Mouse (Mus musculus) gastrocnemius, adult 18-20 months (tissue): Measurements from ENCODE around the gene Prb1. TPM values are rescaled to one million over a fixed set of nuclear protein-coding genes. Genes with fewer than 3 reads are reported as not detected.
"Not testable (repeated sequence)": the region's sequence is repeated elsewhere in the genome, so short reads cannot be mapped to it uniquely, and the experiment has no call there.

ENCODE experiments used
- DNase-seq: peaks from one replicate; pipeline ENCODE4 v3.0.0; 2021; ENCODE audit warnings: low spot score
- long read RNA-seq, 2 experiments: library from polyadenylated mRNA; stranded (forward); transcript quantifications; one replicate each; pipeline ENCODE4 v2.0.0; 2021
- total RNA-seq, 2 experiments: library from RNA; stranded (reverse); gene quantifications; 2 replicates each; pipeline ENCODE4 v1.2.3; 2021

Prb1 gene
- not detected for total RNA-seq
- long read RNA-seq, experiment 1: 0 reads
- long read RNA-seq, experiment 2: 0 reads

- DNase-seq: not testable (repeated sequence)
Observed at GRCm38 (mm10) chr6:132210421-132210820, at the start of gene Prb1. Gene Prb1 (minus strand): TSS chr6:132210521.

Other genes with a start within 250 kb of the Prb1 start
- not detected for gene Prpmp5, start 104.2 kb upstream of the Prb1 start, total RNA-seq
- not detected for gene Gm8882, start 153.6 kb upstream of the Prb1 start, total RNA-seq